Mouse (Mus musculus) heart, adult 8-10 months (tissue): ENCODE measurements around the gene Hoxc5. TPM values are rescaled to one million over a fixed set of nuclear protein-coding genes. Genes with fewer than 3 reads are reported as not detected.

ENCODE experiments used
- DNase-seq: peaks from one replicate; pipeline ENCODE4 v3.0.0; 2022; ENCODE audit warnings: low spot score
- total RNA-seq, 4 experiments: library from RNA; stranded (reverse); gene quantifications; 2 replicates each; pipeline ENCODE4 v1.2.4; 2022

The Hoxc5 gene
- total RNA-seq, 4 experiments from 2014 or later, result 0.12 TPM; not detected in 3

GRCm38 (mm10) chr15:103010847-103011555 is 43.8 kb downstream of the Hoxc5 start:
- no peak for DNase-seq

GRCm38 (mm10) chr15:103011928-103012486 is 44.8 kb downstream of the Hoxc5 start:
- no peak for DNase-seq

DNA sequence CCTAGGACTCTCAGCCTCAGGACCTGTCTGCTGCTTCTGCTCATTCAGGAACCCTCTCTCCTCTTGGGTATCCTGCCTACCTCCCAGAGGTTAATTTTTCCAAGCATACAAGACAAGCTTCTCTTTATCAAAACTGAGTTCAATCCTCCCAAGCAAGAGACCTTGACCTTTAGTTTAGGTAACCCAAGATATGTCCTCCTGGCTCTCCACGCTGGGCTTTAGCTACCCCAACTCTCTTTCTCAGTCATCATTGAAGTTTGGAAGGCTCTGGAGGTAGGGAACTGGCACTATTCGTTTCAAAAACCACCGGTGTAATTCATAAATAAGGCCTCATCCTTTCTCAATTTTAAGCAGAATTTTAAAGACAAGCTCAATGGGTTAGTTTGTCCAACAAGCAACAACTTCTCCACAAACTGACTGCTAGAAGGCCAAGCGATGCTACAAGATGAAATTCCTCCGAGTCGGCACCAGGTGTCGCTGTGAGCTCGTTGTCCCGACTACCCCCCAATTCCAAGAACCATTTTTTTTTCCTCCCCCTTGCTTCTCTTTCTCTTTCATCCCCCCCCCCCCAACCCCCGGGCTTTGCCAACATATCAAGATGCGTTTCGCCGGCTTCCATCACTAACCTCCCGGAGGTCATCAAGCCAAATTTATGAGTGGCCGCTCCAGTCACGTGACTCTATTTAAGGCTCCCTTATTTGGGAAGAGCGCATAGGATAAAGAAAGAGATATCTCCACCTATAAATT is 46.2 kb downstream of the Hoxc5 start:
- peak; percentile 13 for DNase-seq

GRCm38 (mm10) chr15:103014166-103015008 is 47.1 kb downstream of the Hoxc5 start:
- no peak for DNase-seq

- no peak for DNase-seq
Measured at GRCm38 (mm10) chr15:103015009-103015399, 47.8 kb downstream of the Hoxc5 start.

DNA sequence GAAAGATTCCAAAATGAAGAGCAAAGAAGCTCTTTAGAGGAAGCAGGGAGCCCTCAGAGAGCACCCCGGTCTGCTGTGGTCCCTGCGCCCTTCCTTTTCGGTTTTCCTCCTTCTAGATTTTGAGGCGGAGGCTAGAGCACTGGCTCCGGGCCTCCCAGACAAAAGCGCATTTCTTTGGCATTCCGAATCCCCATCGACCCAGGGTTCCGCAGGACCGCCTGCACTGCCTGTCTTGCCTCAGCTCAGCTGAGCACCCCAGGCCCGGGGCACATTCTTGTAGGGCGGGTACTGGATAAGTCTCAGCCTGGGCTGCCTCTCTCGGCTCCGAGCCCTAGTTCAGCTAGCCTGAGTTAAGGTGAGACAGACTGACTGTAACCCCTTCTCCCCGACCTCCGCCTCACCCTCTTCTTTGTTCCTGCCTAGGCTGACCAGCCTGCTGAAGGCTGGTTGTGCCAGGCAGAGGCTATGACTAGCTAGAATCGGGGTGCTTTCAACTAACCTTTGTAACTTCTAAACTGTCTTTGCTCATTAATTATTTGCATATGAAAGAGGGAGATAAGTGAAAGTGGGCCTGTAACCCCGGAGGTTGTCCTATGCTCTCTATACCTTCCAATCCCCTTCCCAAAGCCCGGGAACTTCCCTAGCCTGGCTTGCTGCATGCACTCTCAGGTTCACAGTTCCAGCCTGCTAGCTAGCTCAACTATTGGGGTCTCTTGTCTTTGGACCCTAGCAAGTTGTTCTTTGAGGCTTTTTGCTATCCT is 48.3 kb downstream of the Hoxc5 start:
- DNase-seq, result no peak

DNA sequence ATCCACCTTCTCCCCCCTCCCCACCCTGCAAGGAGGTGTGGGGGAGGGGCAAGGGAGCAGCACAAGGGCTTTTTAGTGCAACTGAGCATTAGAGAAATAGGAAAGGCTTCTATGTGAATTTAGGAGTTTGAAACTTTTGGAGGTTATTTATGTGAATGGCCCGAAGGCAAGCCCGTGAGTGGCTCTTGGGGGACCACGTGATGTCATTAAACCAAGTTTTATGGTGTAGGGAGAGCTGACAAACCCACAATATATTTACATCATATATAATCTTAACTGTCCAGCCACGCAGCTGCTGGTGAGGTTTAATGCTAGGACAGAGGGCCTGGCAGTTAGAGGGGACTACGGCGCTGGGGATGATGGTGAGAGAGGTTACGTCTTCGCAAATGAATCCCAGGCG is 51.4 kb downstream of the Hoxc5 start, which contains the start of gene Hoxc4:
Gene Hoxc4, plus strand, starts transcription at position 299 of the 400 bp plus-strand sequence.
- DNase-seq, result no peak

- no peak for DNase-seq
Measured at GRCm38 (mm10) chr15:103020899-103021418, 53.7 kb downstream of the Hoxc5 start.

DNA sequence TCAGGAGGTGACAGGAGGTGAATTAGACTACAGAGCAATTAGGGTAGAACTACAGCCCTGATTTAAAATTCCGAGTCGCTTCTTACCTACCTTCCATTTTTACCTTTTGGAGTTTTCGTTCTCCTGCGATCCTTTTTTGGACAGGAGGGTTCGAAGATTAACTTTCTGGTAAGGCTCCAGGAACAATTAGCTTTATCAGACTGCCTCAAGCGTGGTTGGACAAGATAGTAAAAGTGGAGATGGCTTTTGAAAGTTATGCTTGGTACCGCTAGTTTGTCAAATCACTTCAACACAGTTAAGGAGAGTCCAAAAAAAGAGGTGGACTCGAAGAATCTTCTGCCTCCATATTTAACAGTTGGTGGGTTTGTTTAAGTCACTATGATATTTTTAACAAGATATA is 54.3 kb downstream of the Hoxc5 start:
- DNase-seq, result no peak

DNA sequence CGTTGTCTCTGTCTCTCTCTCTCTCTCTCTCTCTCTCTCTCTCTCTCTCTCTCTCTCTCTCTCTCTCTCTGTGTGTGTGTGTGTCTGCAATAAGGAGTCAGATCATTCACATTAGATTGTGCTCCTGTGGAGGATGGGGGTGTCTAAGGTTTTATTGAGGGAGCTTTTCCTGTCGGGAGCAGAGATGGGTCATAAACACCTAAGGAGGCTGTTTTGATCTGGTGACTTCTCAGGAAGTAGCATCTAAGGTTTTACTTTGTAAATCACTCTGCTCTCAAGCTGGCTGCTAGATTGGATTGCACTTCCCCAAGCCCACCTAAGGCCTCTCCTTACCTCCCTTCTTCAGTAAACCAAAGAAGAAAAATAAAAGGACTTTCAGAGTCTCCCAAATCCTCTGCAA is 56.9 kb downstream of the Hoxc5 start:
- DNase-seq, result no peak

- DNase-seq, result no peak
Measured at GRCm38 (mm10) chr15:103027266-103028235, 60.3 kb downstream of the Hoxc5 start.

GRCm38 (mm10) chr15:103028916-103029512 is 61.8 kb downstream of the Hoxc5 start:
- no peak for DNase-seq

DNA sequence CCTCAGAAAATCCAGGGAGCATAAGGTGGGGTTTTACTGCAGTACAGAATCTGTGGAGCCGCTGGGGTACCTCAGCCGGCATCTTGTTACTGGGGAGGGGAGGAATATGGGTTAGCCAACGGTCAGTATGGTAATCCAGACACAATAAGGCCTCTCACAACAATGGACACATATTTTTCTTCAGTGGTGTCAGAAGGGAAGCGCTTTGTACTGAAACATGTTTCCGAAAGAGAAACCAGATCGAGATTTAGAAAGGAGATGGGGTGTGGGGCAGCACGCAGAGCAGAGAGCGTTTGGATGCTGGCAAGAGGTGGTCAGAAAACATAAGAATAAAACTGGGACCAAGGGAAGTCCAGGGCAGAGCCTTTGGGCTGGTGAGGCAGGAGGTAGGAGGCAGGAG is 62.9 kb downstream of the Hoxc5 start:
- DNase-seq, result no peak

DNA sequence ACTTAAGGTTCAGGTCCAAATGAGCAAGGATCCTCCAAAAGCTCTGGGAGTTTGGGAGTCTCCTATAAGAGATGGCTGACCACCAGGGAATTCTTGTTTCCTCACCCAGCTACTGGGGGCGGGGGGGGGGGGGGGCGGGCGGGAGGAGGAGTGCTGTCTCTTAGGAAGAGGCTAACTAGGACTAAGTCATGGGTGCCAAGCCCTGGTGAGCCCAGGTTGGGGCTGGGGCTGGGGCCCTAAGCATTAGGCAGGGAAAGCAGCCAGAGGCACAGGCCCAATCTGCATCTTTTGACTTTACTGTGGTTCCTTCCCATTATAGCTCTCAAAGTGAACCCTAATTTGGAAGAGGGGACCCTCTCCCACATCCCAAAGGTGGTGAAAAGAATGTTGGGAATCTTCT is 64.9 kb downstream of the Hoxc5 start:
- DNase-seq, result no peak

- no peak for DNase-seq
Measured at GRCm38 (mm10) chr15:103032646-103033575, 65.7 kb downstream of the Hoxc5 start.

- DNase-seq, result no peak
Measured at GRCm38 (mm10) chr15:103034043-103034806, 67.0 kb downstream of the Hoxc5 start.

GRCm38 (mm10) chr15:103034807-103035547 is 67.7 kb downstream of the Hoxc5 start:
- DNase-seq, result no peak
